Mouse (Mus musculus) urinary bladder, postnatal 0 days (tissue): Measurements from ENCODE around the gene Hmgn2. TPM values are rescaled to one million over a fixed set of nuclear protein-coding genes. Genes with fewer than 3 reads are reported as not detected.

ENCODE experiments used
- polyA plus RNA-seq: library from polyadenylated mRNA; unstranded; fragments of >200 nt; fragmentation: Nextera tagmentation; extraction: Ambion mirVana; gene quantifications from 2 replicates; pipeline ENCODE4 v1.2.1, GENCODE M21; 2015

The Hmgn2 gene
- polyA plus RNA-seq: 556 and 655 TPM in 2 replicates

GRCm38 (mm10) chr4:133968150-133968921 is at the start of gene Hmgn2:
Gene Hmgn2, minus strand, starts transcription at chr4:133968650.

GRCm38 (mm10) chr4:134000466-134001438 is 32.3 kb upstream of the Hmgn2 start, which contains the start of gene Dhdds:
Gene Dhdds, minus strand, starts transcription at chr4:134000918.

Other genes with a start within 250 kb of the Hmgn2 start
- gene Arid1a, start 211.9 kb downstream of the Hmgn2 start, polyA plus RNA-seq: 10.8 and 11.7 TPM in 2 replicates
- gene Rps6ka1, start 80.9 kb downstream of the Hmgn2 start, polyA plus RNA-seq: 12.1 and 14.2 TPM in 2 replicates
- gene Dhdds, start 32.3 kb upstream of the Hmgn2 start, polyA plus RNA-seq: 22.6 and 23.7 TPM in 2 replicates
- 0.04 TPM in 1 of 2 replicates, not detected in the other for gene Lin28a, start 50.2 kb upstream of the Hmgn2 start, polyA plus RNA-seq
- not detected in 2 replicates for gene Zfp683, start 85.2 kb upstream of the Hmgn2 start, polyA plus RNA-seq
- 9.6 and 12.5 TPM in 2 replicates for gene Crybg2, start 92.2 kb upstream of the Hmgn2 start, polyA plus RNA-seq
- gene Cd52, start 126.4 kb upstream of the Hmgn2 start, polyA plus RNA-seq: 10.4 and 33.2 TPM in 2 replicates
- gene Ubxn11, start 133.9 kb upstream of the Hmgn2 start, polyA plus RNA-seq: 0.89 and 2.1 TPM in 2 replicates
- gene Sh3bgrl3, start 160.1 kb upstream of the Hmgn2 start, polyA plus RNA-seq: 314 and 368 TPM in 2 replicates
- gene Cep85, start 218.5 kb upstream of the Hmgn2 start, polyA plus RNA-seq: 26.9 and 31.1 TPM in 2 replicates
- not detected in 2 replicates for gene Gm7534, start 234.4 kb upstream of the Hmgn2 start, polyA plus RNA-seq